Mouse (Mus musculus) thymus, postnatal 25 days (tissue): ENCODE measurements around the gene Tpx2.

Experiments used
- DNase-seq: peaks from one replicate; pipeline ENCODE4 v3.0.0; 2022

Gene Tpx2

DNA sequence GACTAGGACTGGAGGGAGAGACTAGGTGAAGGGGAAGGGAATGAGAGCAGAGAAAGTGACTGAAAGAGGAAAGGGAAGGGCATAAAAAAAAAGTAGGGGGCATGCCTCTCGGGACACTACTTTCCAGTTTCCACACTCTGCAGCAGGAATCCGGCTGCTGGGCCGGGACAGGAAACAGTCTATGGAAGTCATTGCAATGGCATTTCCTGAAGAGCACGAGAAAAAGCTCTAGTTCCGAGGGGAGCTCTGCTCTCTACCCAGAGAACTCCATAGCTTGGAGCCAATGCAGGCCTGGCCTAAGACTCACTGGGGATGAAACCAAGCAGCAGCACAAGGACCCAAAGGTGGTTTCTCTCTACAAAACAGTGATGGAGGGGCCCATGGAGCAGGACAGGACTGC is 26.7 kb upstream of the Tpx2 start:
- no peak for DNase-seq

DNA sequence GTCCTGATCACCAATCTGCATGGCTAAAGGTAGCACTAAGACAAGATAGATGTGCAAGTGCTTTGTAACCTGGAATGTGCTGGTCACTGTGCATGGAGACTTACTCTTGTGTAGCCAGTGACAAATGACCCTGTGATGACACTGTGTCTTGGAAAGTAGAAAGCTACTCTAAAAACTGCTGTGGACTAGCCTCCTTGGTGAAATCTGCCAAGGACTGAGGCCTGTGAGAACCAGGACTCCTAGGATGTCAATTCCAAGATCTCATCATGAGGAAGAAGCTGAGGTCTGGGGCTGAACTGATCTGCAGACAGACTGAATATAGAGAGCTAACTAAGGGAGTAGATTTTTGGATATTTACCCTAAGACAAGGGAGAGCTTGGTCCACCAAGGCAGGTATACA is 26.2 kb upstream of the Tpx2 start:
- peak; percentile 4 for DNase-seq

DNA sequence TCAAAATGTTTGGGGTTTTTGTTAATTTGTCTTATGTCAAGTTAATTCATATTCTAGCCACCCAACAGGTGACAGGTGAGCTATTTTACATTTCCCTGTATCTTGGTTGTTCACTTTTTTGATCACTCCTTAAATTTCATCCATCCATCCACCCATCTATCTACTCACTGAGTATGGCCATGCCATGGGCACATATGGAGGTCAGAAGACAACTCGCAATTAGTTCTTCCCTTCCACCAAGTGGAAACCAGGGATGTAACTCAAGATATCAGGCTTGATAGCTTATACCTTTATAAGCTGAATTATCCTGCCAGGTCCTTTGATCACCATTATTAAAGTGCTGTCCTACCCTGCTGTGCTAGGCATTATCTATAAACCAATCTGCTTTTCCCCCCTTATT is 24.0 kb upstream of the Tpx2 start:
- no peak for DNase-seq

DNA sequence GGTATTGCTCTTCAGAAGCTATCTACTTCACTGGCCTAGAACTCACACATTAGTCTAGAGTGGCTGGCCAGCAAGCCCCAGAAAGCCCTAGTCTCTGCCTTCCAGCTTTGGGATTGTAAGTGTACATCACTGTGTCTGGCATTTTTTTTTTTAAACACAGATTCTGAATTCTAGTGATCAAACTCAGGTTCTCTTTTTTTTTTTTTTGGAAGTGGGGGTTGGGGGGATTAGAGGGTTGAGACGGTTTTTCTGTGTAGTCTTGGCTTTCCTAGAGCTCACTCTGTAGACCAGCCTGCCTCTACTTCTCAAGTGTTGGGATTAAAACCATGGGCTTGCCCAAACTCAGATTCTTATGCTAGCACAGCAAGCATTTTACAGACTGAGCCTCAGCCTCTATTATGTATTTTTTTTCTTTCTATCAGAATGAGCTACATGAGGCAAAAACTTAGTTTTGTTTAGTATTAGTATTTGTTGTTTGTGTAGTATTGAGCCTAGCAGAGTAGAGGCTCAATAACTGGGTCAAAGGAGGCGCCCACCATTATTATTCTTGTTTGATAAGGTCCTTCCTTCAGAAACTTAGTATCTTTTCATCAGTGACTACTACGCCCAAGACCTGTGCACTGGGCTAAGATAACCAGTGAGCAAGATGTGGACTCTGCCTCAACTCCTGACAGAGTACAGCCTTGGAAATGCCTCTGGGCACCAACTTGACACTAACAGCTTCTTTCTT is 23.2 kb upstream of the Tpx2 start:
- no peak for DNase-seq

DNA sequence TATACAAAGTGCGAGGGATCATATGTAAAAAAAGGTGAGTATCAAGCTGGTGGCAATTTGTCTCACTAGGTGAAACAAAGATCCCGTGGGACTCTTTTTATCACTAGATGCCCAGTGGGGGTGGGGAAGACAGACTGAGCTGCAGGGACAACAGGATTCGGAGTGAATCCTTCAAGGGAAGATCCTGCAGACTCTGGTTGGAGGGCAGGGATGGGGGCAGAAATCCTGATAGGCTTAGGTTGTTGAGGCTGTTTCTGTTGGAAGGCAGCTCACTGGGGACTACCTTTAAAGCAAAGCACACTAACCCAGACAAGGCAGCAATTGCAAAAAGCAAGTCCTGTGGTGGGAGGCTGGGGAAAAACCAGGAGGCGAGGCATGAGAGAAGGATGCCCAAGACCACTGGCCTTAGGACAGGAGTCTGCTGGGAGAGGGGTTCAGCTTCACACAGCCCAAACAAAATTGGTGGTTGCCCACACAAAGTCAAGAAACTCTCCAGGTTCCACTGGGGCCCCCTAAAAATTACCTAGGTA is 22.5 kb upstream of the Tpx2 start:
- peak; percentile 14 for DNase-seq

DNA sequence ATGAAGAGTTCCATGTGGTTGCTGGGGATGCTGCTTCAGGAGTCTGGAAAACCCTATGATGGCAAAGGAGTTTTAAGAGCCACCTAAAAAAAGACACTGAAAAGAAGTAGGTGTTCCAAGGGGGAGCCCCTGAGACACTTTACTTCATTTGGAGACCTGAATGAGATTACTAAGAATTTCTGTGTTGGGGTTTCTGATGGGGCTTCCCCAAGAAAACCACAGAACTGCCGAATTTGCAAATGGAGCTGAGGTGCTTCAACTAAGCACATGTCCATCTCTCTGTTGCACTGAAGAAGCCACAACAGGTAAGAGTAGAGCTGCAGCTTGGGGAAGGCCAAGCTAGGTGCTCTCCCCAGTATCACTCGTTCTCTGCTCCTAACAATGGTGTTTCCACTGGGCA is 22.1 kb upstream of the Tpx2 start:
- peak; percentile 56 for DNase-seq

DNA sequence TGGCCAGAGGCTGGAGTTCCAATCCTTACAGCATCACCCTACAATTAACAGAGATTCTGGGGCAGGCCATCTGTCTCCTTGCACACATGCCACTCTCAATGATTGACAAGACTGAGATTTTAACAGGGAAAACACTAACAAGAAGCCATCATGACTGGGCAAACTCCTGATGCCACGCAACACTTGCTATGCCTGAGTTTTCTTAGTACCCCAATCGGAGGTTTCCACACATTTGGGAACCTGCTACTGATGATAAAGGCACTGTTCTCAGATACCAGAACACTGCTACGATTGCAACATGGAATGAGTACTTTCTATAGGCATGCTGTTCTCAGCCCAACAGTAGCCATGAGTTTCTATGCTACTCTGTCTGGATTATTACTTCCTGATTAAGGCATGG is 21.3 kb upstream of the Tpx2 start:
- DNase-seq: no peak

DNA sequence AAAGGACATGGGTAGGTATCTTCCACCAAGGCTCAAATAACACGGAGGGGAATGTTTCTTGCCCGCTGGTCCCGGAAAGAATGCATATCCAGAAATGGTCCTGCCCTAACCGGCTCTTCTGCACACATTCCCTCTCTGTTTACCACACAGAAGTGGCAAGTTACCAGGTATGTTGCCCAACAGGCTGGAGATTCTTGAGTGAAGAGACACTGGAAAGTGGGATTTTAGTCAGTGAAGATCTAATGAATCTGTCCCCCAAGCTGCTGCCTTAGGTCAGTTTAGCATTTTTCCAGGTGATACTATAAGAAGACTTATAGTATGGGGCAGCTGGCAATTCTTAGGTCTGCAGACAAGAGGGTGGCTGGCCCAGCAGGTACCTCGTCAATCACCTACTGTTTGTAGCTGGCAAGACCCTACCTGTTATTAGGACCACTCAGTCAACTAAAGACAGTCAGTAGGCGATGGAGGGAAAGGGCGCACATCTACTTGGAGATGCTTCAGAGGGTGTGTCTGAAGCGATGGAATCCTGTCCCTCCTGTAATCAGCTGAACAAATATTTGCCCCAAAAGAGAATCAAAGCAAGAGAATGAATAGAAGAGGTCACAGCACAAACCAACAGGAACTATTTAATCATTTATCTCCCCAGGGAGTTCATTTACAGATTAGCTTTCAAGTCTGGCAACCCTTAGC is 20.3 kb upstream of the Tpx2 start:
- peak; percentile 17 for DNase-seq

DNA sequence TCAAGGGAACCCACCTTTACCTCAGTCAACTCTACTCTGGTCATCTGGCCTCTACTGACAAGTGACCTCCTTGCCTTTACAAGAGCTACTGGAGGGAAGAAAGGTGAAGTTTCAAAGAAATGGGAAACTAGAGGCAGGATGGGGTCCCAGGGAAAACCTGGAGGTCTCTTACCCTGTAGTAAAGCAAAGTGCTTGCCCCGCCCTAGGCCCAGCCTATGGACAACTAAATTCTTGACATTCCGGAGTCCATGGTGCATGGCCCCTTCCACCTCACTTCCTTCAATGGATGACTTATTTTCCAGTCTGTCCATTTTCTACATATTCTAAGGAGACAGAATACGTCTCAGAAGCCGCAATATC is 19.8 kb upstream of the Tpx2 start:
- peak; percentile 14 for DNase-seq

DNA sequence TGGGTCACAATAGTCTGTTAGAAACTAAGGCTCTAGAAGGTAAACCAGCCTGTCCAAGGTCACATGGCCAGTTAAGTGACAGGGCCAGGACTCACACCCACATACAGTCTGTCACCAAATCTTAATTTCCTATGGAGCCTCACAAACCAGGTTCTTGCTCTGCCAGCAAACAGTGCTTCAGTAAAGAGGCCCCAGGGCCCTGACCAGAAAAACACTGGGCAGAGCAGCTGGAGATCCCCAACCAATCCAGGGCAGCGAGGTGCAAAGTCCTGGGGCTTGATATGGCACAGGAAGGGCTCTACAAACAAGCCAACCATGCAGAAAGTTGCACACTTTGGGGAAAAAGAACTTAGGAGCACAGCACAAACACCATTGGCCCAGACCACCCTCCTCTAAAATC is 19.2 kb upstream of the Tpx2 start:
- peak; percentile 39 for DNase-seq

DNA sequence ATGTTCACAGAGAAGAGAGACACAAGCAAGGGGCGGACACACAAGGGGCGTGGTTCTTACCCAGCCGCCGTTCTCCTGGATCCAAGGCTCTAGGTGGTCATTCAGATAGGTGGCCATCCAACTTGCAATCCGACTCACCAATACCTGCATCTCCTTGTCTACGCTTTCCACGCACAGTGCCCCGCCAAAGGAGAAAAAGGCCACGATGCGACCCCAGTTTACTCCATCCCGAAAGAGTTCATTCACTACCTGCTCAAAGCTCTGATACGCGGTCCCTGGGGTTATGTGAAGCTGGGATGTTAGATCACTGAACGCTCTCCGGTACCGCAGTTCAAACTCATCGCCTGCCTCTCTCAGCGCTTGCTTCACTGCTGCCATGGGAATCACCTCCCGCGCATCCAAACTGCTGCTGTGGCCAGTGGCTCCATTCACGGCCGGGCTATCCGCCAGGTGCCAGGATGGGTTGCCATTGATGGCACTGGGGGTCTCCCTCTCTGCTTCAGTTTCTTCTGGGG is 18.3 kb upstream of the Tpx2 start:
- peak; percentile 55 for DNase-seq

DNA sequence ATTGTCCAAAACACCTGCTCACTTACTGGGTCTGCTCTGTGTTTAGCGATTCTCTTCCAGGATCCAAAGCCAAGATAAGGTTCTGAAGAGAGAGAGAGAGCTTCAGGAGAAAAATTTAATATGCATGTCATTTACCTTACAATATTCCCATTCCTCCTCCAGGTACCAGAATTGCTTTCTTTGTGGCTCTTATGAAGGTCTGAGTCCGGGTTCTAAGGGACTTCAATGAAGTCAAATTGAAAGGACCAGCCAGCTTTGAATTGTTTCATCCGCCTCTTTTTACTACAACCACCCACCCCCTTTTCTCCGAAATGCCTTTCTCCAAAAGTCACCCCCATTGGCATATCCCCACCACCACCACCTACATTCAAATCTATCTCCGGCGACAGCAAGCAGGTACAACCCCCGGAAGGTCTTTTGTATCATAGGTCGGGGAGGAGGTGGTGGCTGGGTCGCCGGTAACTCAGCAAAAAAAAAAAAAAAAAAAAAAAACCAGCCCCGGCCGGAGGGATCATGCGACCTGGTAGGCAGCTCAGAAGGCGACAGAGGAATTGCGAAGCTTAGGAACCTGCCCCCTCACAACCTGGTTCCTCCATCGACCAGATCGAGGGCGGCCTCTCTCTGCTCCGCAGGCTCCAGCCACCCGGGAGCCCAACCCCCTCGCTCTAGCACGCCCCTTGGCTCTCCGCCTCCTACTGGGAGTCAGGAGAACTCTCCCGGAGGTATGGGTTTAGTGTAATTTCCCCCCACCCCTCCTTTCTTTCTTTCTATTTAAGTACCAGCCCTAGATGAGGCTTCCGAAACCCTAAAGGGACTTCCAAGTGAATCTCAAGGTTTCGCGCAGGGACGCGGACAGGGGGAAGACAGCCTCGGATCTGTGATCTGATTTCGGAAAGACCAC is 17.5 kb upstream of the Tpx2 start:
- DNase-seq: peak; percentile 91

DNA sequence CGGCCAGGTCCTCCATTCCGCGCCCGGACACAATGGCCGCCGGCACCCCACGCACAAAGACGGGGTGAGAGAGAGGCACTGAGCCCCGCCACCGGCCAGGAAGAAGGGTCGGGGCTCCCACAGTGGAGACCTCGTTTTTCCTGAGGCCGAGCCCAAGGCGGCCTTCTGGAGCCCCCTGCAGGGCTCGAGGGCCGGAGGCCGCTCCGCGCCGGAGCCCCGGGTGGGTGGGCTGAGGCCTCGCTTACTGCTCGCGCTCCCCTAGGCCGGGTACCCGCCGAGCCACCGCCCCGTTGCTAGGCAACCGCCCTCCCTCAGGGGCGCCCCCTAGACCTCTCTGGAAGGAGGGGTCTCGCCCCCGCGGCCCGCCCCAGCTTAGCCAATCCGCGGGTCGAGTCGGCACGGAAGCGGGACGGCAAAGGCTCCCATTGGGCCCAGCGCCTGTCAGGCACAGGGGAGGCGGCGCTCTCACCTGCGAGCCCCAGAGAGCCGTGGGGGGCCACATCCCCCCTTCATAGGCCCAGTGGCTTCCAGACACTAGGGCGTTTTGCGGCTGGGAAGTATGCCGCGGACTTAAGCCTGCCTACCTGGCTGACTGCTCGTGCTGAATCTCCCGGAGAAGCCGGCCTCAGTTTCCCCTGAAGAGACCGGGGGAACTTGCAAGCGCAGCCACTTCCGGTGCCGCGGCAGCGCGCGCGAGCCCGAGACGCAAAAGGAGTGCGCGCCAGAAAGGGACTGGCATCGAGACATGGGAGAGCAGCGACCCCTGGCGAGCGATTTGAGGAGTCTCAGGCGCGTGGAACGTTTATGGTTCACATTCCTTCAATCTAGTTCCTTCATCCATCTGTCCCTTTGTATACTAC is 16.5 kb upstream of the Tpx2 start, which contains the start of gene Bcl2l1:
Gene Bcl2l1, minus strand, starts transcription at position 710 of the 860 bp plus-strand sequence.
- DNase-seq: peak; percentile 100

DNA sequence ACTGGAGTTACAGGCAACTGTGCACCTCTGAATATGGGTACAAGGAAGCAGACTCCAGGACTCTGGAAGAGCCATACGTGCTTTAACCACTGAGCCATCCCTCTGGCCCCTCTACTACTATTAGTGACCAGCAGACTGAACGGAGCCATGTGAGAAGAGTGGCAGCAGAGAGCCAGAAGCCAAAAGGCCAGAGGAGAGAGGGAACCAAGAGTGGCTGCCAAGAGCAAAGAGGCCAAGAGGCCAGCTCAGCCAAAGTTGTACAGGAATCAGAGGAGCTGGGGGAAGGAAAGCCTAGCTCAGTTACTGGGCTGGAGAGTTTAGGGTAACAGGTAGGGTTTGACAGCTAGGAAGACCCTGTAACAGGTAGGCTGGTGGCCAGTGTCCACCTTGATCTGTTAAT is 8.5 kb upstream of the Tpx2 start:
- no peak for DNase-seq

DNA sequence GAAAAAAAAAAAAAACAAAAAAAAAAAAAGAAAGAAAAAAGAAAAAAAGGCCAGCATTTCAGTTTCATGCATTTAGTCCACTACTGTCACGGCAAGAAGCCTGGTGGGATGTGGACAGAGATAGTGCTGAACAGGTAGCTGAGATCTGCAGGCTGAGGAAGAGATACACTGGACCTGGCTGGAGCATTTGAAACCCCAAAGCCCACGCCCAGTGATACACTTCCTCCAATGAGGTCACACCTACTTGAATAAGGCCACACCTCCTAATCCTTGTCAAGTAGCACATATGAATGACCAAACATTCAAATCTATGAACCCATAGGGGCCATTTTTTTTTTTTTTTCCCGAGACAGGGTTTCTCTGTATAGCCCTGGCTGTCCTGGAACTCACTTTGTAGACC is 5.0 kb upstream of the Tpx2 start:
- DNase-seq: no peak

DNA sequence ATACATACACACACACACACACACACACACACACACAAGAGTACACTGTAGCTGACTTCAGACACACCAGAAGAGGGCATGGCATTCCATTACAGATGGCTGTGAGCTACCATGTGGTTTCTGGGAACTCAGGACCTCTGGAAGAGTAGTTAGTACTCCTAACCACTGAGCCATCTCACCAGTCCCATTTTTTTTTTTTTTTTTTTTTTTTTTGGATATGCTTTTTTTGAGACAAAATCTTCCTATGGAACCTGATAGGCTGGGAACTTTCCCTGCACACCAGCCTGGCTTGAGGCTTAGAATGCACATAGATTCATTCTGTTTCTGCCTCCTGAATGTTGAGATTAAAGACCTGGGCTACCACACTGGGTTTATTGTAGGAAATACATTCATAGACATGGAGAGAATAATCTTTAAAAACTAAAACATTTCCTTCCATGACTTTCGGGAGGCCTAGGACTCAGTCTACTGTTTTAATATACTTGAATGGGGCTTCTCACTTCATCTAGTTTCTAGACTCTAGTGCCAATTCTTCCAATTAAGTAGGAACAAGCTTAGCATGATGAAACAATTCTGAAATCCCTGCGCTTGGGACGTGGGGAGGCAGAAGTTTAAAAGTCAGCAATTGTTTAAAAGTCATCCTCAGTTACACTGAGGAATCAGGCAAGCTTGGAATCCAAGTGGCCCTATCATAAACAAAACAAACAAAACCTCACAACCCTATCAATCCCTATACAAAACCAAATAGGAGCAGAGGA is 528 bp upstream of the Tpx2 start:
- no peak for DNase-seq

DNA sequence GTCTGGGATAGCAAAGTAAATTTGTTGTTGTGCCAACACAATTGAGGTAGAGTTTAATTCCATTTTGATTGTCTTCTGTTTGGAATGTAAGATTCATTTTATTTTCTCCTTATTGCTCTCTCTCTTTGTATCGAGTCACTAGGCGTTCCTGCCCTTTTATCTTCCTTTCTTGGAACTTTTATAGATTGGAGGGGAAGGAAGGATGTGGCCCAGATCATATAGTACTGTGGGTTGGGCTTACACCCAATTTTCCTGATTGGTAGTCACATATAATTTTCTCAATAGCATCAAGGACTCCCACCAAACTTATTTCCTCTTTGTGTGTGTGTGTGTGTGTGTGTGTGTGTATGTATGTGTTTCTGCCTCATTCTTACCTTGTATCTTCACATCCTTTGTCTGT is 702 bp downstream of the Tpx2 start:
- no peak for DNase-seq

DNA sequence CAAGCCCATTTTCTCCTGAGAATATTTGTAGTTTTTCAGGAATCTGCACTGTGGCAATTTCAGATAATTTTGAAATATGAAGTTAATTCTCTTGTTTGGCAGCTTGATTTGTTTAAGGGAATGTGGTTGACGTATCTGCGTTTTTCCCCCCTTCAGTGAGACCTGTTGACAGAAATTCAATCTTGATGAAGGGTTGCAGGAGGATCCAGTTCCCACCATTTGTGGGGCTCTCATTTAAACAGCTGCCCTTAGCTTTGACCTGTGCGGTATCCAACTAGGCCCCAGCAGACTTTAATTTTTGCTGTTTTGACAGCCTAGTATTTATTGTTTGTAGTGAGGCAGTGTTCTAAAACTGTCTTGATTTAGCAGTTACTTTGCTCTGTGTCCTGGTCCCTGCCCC is 11.7 kb downstream of the Tpx2 start:
- DNase-seq: no peak

DNA sequence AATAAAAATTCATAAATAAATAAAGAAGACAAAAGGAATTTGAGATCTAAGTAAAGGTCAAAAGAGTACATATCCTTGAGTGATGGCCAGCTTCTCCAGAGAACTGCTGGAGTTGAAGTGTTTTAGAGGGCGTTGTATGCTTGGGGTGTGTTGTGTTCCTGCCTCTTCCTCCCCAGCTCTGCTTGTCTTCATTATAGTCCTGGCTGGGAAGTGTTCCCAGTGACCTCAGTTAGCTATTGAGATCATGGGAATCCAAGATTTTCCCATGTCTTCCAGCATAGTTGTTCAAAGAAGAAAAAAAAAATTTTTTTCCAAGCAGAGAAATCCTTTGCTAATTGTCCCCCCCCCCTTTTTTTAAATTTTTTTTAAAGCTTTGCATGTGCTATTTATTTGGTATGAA is 14.1 kb downstream of the Tpx2 start:
- DNase-seq: no peak

DNA sequence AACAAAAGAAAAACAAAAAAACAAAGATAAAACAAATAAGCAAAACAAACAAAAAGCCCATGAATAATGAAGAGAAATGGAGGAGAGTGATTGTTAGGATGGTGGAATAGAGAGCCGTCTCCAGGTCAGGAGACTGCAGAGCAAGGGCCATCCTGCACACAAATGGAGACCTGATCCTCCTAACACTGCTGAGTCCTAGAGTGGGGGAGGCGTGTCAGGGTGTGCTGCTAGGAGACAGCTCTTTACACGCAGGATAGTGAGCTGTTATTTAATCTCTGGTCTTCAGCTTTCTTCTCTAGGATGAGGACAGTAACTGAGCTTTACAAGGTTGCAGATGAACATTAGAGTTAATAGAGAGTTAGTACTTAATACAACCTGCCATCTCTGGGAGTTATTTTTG is 14.9 kb downstream of the Tpx2 start:
- DNase-seq: no peak

DNA sequence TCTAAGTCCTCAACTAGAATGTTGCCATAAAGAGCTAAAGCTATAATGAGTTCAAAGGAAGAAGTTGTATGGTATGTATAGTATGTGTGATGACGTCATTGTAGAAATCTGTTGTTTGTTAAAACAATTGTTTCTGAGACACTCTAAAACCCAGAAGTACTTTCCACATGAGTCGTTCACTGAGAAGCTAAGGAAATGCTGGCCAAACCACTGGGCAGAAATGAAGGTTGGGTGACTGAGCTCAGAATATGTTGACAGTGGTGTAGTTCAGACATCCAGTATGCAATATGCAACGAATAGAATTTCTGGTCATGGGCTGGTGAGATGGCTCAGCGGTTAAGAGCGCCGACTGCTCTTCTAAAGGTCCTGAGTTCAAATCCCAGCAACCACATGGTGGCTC is 15.6 kb downstream of the Tpx2 start:
- DNase-seq: no peak

DNA sequence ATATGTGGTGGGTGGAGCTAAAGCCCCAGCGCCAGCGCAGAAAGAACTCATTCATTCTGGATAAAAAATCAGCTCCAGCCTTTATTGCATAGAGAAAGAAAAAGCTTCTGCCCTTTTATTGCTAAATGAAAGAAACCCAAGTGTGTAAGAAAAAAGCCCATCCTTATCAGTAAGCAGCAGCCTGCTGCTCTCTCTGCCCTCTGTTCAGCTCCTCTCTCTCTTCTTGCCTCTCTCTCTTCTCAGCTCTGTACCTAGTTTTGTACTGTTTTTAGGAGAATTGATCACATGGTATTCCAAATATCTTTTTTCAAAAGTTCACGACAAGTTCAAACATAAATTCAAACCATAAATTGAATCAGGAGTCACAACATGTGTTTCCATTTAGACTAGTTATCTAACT is 30.5 kb downstream of the Tpx2 start:
- no peak for DNase-seq
